Mouse (Mus musculus): ENCODE measurements around the gene Cd5. TPM values are rescaled to one million over a fixed set of nuclear protein-coding genes. Genes with fewer than 3 reads are reported as not detected.

The Cd5 gene
- polyA plus RNA-seq, 1 experiment from 2014 or later, result 0.55 TPM

GRCm38 (mm10) chr19:10757526-10757925 lies 18.7 kb upstream of the Cd5 start:
- no peaks in the 10 kb centered on the region for H3K36me3 ChIP-seq
- H3K4me2 ChIP-seq, result no peak overlapping the region
- no peak overlapping the region for H3K27ac ChIP-seq (ENCODE audit: poor library complexity, severe bottlenecking)
- no peak overlapping the region for H3K4me3 ChIP-seq
- H3K4me1 ChIP-seq (replicated peaks), result peaks cover 25% of the 10 kb centered on the region
- H3K9me3 ChIP-seq (replicated peaks), result no peaks in the 10 kb centered on the region
- no peaks in the 10 kb centered on the region for H3K27me3 ChIP-seq (replicated peaks)
- 83% methylated on average over 2 of the region's 2 CpGs for WGBS
- no peak overlapping the region for H3K9ac ChIP-seq
- no peak for ATAC-seq (ENCODE audit: insufficient number of reproducible peaks, low FRiP score)

DNA sequence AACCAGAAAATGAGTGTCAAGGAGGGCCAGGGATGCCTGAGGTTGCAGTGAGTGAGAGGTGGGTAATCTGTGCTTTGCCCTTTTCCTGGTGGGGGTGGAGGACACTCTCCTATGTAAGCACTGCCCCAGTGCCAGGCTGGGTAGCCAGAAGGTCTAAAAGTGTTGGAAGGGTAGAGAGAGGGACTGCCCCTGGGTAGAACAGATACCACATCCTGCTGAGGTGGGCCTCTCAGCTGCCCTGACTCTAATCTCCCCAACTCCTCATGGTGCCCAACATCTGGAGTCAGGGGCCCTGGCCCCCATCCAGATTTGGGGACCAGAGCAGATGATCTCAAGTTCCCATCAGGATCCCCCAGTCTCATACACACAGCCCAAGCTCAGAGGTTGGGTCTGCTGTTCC lies 18.3 kb upstream of the Cd5 start:
- no peak overlapping the region for H3K27ac ChIP-seq (ENCODE audit: poor library complexity, severe bottlenecking)
- no peak overlapping the region for H3K4me3 ChIP-seq
- H3K27me3 ChIP-seq (replicated peaks), result no peaks in the 10 kb centered on the region
- H3K4me2 ChIP-seq, result no peak overlapping the region
- H3K4me1 ChIP-seq (replicated peaks), result peaks cover 25% of the 10 kb centered on the region
- no peak for ATAC-seq (ENCODE audit: insufficient number of reproducible peaks, low FRiP score)
- H3K9ac ChIP-seq, result no peak overlapping the region
- H3K9me3 ChIP-seq (replicated peaks), result no peaks in the 10 kb centered on the region
- H3K36me3 ChIP-seq, result no peaks in the 10 kb centered on the region

- whole genome bisulfite sequencing, result 87% methylated on average over 5 of the region's 5 CpGs
- H3K9me3 ChIP-seq (replicated peaks), result no peaks in the 10 kb centered on the region
- no peak overlapping the region for H3K4me2 ChIP-seq
- H3K4me1 ChIP-seq (replicated peaks), result no peaks in the 10 kb centered on the region
- H3K27ac ChIP-seq (ENCODE audit: poor library complexity, severe bottlenecking), result no peak overlapping the region
- no peak overlapping the region for H3K9ac ChIP-seq
- no peak for ATAC-seq (ENCODE audit: insufficient number of reproducible peaks, low FRiP score)
- no peak overlapping the region for H3K4me3 ChIP-seq
- no peaks in the 10 kb centered on the region for H3K36me3 ChIP-seq
- H3K27me3 ChIP-seq (replicated peaks), result no peaks in the 10 kb centered on the region
Observed at GRCm38 (mm10) chr19:10752646-10753045, 13.8 kb upstream of the Cd5 start.

- Histone ChIP-seq H3K4me2 (no peak overlapping the region), H3K4me3 (no peak overlapping the region), H3K4me1 (replicated peaks) (no peaks in the 10 kb centered on the region), H3K36me3 (no peaks in the 10 kb centered on the region), H3K9ac (no peak overlapping the region), H3K27me3 (replicated peaks) (no peaks in the 10 kb centered on the region), H3K27ac (ENCODE audit: poor library complexity, severe bottlenecking) (no peak overlapping the region), H3K9me3 (replicated peaks) (no peaks in the 10 kb centered on the region)
- no peak for ATAC-seq (ENCODE audit: insufficient number of reproducible peaks, low FRiP score)
- WGBS, result 85% methylated on average over 6 of the region's 6 CpGs
Observed at GRCm38 (mm10) chr19:10752106-10752505, 13.3 kb upstream of the Cd5 start.

- Histone ChIP-seq H3K4me3 (no peak overlapping the region), H3K4me2 (no peak overlapping the region), H3K9me3 (replicated peaks) (no peaks in the 10 kb centered on the region), H3K27me3 (replicated peaks) (no peaks in the 10 kb centered on the region), H3K27ac (ENCODE audit: poor library complexity, severe bottlenecking) (no peak overlapping the region), H3K36me3 (no peaks in the 10 kb centered on the region), H3K4me1 (replicated peaks) (no peaks in the 10 kb centered on the region), H3K9ac (no peak overlapping the region)
- WGBS, result 96% methylated on average over 1 of the region's 1 CpGs
- no peak for ATAC-seq (ENCODE audit: insufficient number of reproducible peaks, low FRiP score)
Observed at GRCm38 (mm10) chr19:10751607-10752006, 12.8 kb upstream of the Cd5 start.

DNA sequence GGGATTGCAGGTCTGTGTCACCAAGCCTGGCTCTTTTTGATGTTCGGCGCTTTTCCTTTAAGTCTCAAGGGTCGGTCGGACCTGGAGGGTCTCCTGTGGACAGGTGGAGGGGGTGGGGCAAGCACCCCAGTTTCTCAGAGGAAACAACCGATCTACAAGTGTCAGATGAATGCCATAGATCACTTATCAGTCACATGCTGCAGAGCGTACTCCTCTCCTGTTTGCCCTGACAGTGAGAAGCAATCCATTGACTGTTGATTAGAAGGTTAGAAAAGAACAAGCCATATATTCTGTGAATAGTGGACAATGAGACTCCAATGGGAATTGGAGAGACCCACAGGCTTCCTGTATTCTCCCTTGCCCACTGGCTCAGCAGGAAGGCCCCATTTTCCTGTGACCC lies 11.4 kb upstream of the Cd5 start:
- no peak for ATAC-seq (ENCODE audit: insufficient number of reproducible peaks, low FRiP score)
- WGBS, result 71% methylated on average over 6 of the region's 6 CpGs
- Histone ChIP-seq H3K36me3 (no peaks in the 10 kb centered on the region), H3K4me1 (replicated peaks) (no peaks in the 10 kb centered on the region), H3K9ac (no peak overlapping the region), H3K4me2 (no peak overlapping the region), H3K9me3 (replicated peaks) (no peaks in the 10 kb centered on the region), H3K27me3 (replicated peaks) (no peaks in the 10 kb centered on the region), H3K4me3 (no peak overlapping the region), H3K27ac (ENCODE audit: poor library complexity, severe bottlenecking) (no peak overlapping the region)

GRCm38 (mm10) chr19:10749295-10749694 lies 10.5 kb upstream of the Cd5 start:
- Histone ChIP-seq H3K27me3 (replicated peaks) (no peaks in the 10 kb centered on the region), H3K9me3 (replicated peaks) (no peaks in the 10 kb centered on the region), H3K4me3 (no peak overlapping the region), H3K27ac (ENCODE audit: poor library complexity, severe bottlenecking) (no peak overlapping the region), H3K36me3 (no peaks in the 10 kb centered on the region), H3K4me1 (replicated peaks) (no peaks in the 10 kb centered on the region), H3K9ac (no peak overlapping the region), H3K4me2 (no peak overlapping the region)
- no peak for ATAC-seq (ENCODE audit: insufficient number of reproducible peaks, low FRiP score)
- WGBS, result 88% methylated on average over 6 of the region's 6 CpGs

- WGBS, result 64% methylated on average over 11 of the region's 11 CpGs
- no peak for ATAC-seq (ENCODE audit: insufficient number of reproducible peaks, low FRiP score)
- H3K4me3 ChIP-seq, result no peak overlapping the region
- H3K36me3 ChIP-seq, result no peaks in the 10 kb centered on the region
- H3K4me2 ChIP-seq, result no peak overlapping the region
- H3K27ac ChIP-seq (ENCODE audit: poor library complexity, severe bottlenecking), result no peak overlapping the region
- H3K4me1 ChIP-seq (replicated peaks), result no peaks in the 10 kb centered on the region
- no peaks in the 10 kb centered on the region for H3K27me3 ChIP-seq (replicated peaks)
- no peak overlapping the region for H3K9ac ChIP-seq
- no peaks in the 10 kb centered on the region for H3K9me3 ChIP-seq (replicated peaks)
Observed at GRCm38 (mm10) chr19:10748401-10749102, 9.8 kb upstream of the Cd5 start.

- Histone ChIP-seq H3K9ac (no peak overlapping the region), H3K4me1 (replicated peaks) (no peaks in the 10 kb centered on the region), H3K4me3 (no peak overlapping the region), H3K9me3 (replicated peaks) (no peaks in the 10 kb centered on the region), H3K27me3 (replicated peaks) (no peaks in the 10 kb centered on the region), H3K36me3 (no peaks in the 10 kb centered on the region), H3K4me2 (no peak overlapping the region), H3K27ac (ENCODE audit: poor library complexity, severe bottlenecking) (no peak overlapping the region)
- 89% methylated on average over 6 of the region's 6 CpGs for WGBS
- peak; percentile 39; the same call in 1 of the 2 replicates for ATAC-seq (ENCODE audit: insufficient number of reproducible peaks, low FRiP score)
Observed at GRCm38 (mm10) chr19:10747718-10748117, 8.9 kb upstream of the Cd5 start.

GRCm38 (mm10) chr19:10747182-10747581 lies 8.4 kb upstream of the Cd5 start:
- Histone ChIP-seq H3K27me3 (replicated peaks) (no peaks in the 10 kb centered on the region), H3K36me3 (no peaks in the 10 kb centered on the region), H3K4me2 (no peak overlapping the region), H3K27ac (ENCODE audit: poor library complexity, severe bottlenecking) (no peak overlapping the region), H3K9me3 (replicated peaks) (no peaks in the 10 kb centered on the region), H3K4me1 (replicated peaks) (no peaks in the 10 kb centered on the region), H3K4me3 (no peak overlapping the region), H3K9ac (no peak overlapping the region)
- 69% methylated on average over 7 of the region's 7 CpGs for WGBS
- ATAC-seq (ENCODE audit: insufficient number of reproducible peaks, low FRiP score), result no peak

DNA sequence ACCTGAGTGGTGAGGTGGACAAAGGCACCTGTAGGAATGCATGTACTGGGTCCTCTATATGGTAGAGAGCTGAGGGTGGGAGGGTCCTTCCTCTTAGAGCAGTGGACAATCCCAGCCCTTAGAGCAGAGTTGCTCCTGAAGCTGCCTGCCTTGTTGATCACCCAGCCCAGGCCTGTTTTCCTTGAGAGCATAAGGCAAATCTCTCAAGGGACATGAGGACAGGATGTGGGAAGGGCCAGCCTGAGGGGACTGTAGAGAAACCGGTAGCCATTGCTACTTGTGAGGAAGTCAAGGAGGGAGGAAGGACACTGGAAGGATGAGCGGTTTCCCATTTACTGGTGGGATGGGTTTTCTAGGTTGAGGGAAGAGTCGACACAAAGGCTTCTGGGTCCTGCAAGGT lies 3.8 kb upstream of the Cd5 start:
- no peaks in the 10 kb centered on the region for H3K36me3 ChIP-seq
- no peak overlapping the region for H3K4me3 ChIP-seq
- WGBS, result 59% methylated on average over 3 of the region's 3 CpGs
- H3K27ac ChIP-seq (ENCODE audit: poor library complexity, severe bottlenecking), result no peak overlapping the region
- no peak overlapping the region for H3K4me2 ChIP-seq
- H3K4me1 ChIP-seq (replicated peaks), result peaks cover 8% of the 10 kb centered on the region
- no peaks in the 10 kb centered on the region for H3K9me3 ChIP-seq (replicated peaks)
- no peaks in the 10 kb centered on the region for H3K27me3 ChIP-seq (replicated peaks)
- no peak overlapping the region for H3K9ac ChIP-seq
- no peak for ATAC-seq (ENCODE audit: insufficient number of reproducible peaks, low FRiP score)

DNA sequence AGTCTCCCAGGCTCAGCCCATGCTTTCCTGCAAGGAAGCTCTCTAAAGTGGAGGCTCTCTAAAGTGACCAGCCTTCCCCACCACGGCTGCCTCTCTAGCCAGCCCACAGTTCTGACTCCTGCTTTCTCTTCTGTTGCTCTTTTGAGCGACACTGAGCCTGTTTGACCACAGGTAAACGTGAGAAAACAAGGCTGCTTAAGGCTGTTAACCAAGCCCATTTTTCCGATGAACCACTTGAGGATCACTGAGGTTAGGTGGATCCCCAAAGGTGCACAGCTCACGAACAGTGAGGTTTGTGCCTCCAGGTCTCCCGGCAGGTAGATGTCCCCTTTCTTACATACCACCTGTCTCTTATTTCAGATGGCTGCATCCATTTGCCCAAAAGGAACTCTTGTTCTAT lies 3.3 kb upstream of the Cd5 start:
- Histone ChIP-seq H3K36me3 (no peaks in the 10 kb centered on the region), H3K9me3 (replicated peaks) (no peaks in the 10 kb centered on the region), H3K4me1 (replicated peaks) (peaks cover 8% of the 10 kb centered on the region), H3K4me2 (no peak overlapping the region), H3K27me3 (replicated peaks) (no peaks in the 10 kb centered on the region), H3K4me3 (no peak overlapping the region), H3K9ac (no peak overlapping the region), H3K27ac (ENCODE audit: poor library complexity, severe bottlenecking) (no peak overlapping the region)
- ATAC-seq (ENCODE audit: insufficient number of reproducible peaks, low FRiP score), result no peak
- WGBS, result 72% methylated on average over 6 of the region's 6 CpGs
